Mouse (Mus musculus) C3H10T1/2 (cell line): ENCODE data around the gene Rhox2g. TPM values are rescaled to one million over a fixed set of nuclear protein-coding genes. Genes with fewer than 3 reads are reported as not detected.

ENCODE experiments used
- polyA plus RNA-seq, 2 experiments: library from polyadenylated mRNA; unstranded; fragments of >200 nt; fragmentation: generic; extraction: Trizol; gene quantifications; one replicate each; pipeline ENCODE4 v1.2.1; 2012; ENCODE audit warnings: missing spikeins in 2 of 2

Rhox2g gene
- not detected for polyA plus RNA-seq

GRCm38 (mm10) chrX:37643370-37643769, at the start of gene Rhox2g:
Rhox2g (minus strand) TSS chrX:37643470.

GRCm38 (mm10) chrX:37673177-37673576, 29.9 kb upstream of the Rhox2g start, which contains the start of gene Rhox2h:
Rhox2h (minus strand) TSS chrX:37673277.

GRCm38 (mm10) chrX:37668664-37669063, 25.4 kb upstream of the Rhox2g start, which contains the start of gene Rhox3h:
Rhox3h (minus strand) TSS chrX:37668764.

GRCm38 (mm10) chrX:37651227-37651626, 8.0 kb upstream of the Rhox2g start, which contains the start of gene Rhox4g:
Rhox4g (minus strand) TSS chrX:37651327.

GRCm38 (mm10) chrX:37628512-37628911, 14.8 kb downstream of the Rhox2g start, which contains the start of gene Rhox3g:
Rhox3g (minus strand) TSS chrX:37628612.

GRCm38 (mm10) chrX:37607604-37608003, 35.7 kb downstream of the Rhox2g start, which contains the start of gene Rhox4f:
Rhox4f (minus strand) TSS chrX:37607704.

Other genes starting within 250 kb of the Rhox2g start
- gene Rhox2b, start 231.4 kb downstream of the Rhox2g start, polyA plus RNA-seq = not detected
- not detected for gene Rhox4b, start 211.0 kb downstream of the Rhox2g start, polyA plus RNA-seq
- not detected for gene Rhox2c, start 189.8 kb downstream of the Rhox2g start, polyA plus RNA-seq
- not detected for gene Rhox3c, start 184.9 kb downstream of the Rhox2g start, polyA plus RNA-seq
- gene Rhox4c, start 163.1 kb downstream of the Rhox2g start, polyA plus RNA-seq = not detected
- gene Rhox2d, start 150.0 kb downstream of the Rhox2g start, polyA plus RNA-seq = not detected
- not detected for gene Rhox4d, start 129.1 kb downstream of the Rhox2g start, polyA plus RNA-seq
- not detected for gene Rhox2e, start 113.0 kb downstream of the Rhox2g start, polyA plus RNA-seq
- gene Rhox3e, start 101.5 kb downstream of the Rhox2g start, polyA plus RNA-seq = not detected
- gene Rhox4e, start 86.1 kb downstream of the Rhox2g start, polyA plus RNA-seq = not detected
- not detected for gene Rhox2f, start 72.1 kb downstream of the Rhox2g start, polyA plus RNA-seq
- not detected for gene Rhox3f, start 62.5 kb downstream of the Rhox2g start, polyA plus RNA-seq
- gene Rhox4f, start 35.8 kb downstream of the Rhox2g start, polyA plus RNA-seq = not detected
- not detected for gene Rhox3g, start 14.9 kb downstream of the Rhox2g start, polyA plus RNA-seq
- not detected for gene Rhox4g, start 7.9 kb upstream of the Rhox2g start, polyA plus RNA-seq
- gene Rhox3h, start 25.3 kb upstream of the Rhox2g start, polyA plus RNA-seq = not detected
- gene Rhox2h, start 29.8 kb upstream of the Rhox2g start, polyA plus RNA-seq = under 1 TPM in 1 of 2 experiments, not detected in 1; 0.04 TPM
- gene Rhox5, start 161.4 kb upstream of the Rhox2g start, polyA plus RNA-seq = 1 to 10 TPM; 3.4 to 8.1 TPM
- not detected for gene Rhox6, start 183.4 kb upstream of the Rhox2g start, polyA plus RNA-seq
- gene Rhox7a, start 188.2 kb upstream of the Rhox2g start, polyA plus RNA-seq = not detected
- not detected for gene Rhox8, start 235.5 kb upstream of the Rhox2g start, polyA plus RNA-seq